Mouse (Mus musculus) right cerebral cortex, postnatal 14 days (tissue): ENCODE results near the gene Dnal1.
A peak's percentile ranks its signal among the peaks of the same experiment; 100 is the strongest.
"Not testable (repeated sequence)": the region's sequence is repeated elsewhere in the genome, so short reads cannot be mapped to it uniquely, and the experiment has no call there.

Experiments used
- DNase-seq: peaks from one replicate; pipeline ENCODE4 v3.0.0; 2022

Gene Dnal1

GRCm38 (mm10) chr12:84114153-84114994 lies at the start of gene Dnal1:
Gene Dnal1, plus strand, starts transcription at chr12:84114366.
- DNase-seq, result peak; percentile 92

- DNase-seq, result no peak
These were observed 49.5 kb upstream of the Dnal1 start for GRCm38 (mm10) chr12:84064621-84065020.

- DNase-seq, result no peak
These were observed 46.4 kb upstream of the Dnal1 start for GRCm38 (mm10) chr12:84067752-84068151.

GRCm38 (mm10) chr12:84068296-84068695 lies 45.9 kb upstream of the Dnal1 start:
- no peak for DNase-seq

GRCm38 (mm10) chr12:84068986-84069385 lies 45.2 kb upstream of the Dnal1 start, which contains the start of gene Acot5:
Gene Acot5, plus strand, starts transcription at chr12:84069325.
- DNase-seq, result no peak

GRCm38 (mm10) chr12:84069582-84069981 lies 44.6 kb upstream of the Dnal1 start:
- DNase-seq, result peak; percentile 37

GRCm38 (mm10) chr12:84071696-84072095 lies 42.5 kb upstream of the Dnal1 start:
- DNase-seq, result no peak

DNA sequence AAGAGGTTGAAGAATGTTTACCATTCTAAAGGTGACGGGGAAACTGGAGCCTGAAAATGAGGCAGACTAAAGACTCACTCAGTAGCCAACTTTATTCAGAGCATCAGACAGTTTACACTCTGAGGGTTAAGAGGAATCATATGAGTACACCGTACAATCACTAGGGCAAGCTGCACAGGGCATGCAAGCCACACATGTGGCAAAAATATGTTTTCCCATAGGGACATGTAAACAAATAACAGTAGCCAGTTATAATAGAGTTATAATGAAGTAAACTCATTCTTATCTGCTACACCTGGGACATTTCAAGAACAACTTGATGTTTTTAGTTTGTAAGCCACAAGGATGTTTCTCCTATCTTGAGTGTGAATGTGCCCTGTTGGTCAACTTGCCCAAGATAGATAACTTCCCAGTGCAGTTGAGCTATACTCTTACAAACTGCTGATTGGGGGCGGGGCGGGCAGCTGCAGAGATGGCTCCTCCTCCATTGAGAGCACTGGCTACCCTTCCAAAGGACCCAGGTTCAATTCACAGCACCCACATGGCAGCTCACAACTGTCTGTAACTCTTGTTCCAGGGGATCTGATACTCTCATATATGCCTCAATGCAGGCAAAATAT lies 36.7 kb upstream of the Dnal1 start:
- DNase-seq, result no peak

DNA sequence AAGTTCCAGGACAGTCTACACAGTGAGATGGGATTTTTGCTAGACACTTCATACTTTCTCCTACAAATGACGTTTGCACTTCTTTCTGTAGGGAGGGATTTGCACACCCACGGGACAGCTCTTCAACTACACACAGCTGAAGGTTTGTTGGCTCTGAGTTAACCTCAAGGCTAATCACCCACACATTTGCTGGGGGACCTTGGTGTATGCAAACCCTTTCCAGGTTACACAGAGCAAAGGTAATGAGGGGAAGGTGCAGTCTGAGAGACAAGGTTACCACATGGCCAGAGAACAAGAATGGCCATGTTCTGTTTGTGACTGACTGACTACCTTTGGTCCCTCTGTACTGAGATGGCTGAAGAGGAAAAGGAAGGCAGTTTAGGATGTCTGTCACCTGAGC lies 30.3 kb upstream of the Dnal1 start:
- no peak for DNase-seq

- no peak for DNase-seq
These were observed 29.6 kb upstream of the Dnal1 start for GRCm38 (mm10) chr12:84084581-84084980.

DNA sequence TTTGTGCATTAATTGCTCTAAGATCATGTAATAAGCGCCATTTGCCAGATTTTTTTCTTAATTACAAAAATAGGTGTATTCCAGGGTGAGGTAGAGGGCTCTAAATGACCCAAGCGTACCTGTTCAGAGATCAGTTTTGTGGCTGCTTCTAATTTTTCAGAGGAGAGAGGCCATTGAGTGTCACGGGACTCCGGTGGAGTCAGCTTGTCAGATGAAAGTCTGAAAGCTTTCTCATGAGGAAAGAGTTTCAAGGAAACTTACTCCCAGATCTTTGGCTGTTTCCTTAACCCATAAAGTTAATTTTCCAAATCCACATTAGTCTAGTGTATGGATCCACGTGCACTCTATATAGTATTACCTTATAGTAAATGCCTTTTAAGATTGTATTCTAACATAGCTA lies 19.5 kb upstream of the Dnal1 start:
- DNase-seq, result not testable (repeated sequence)

GRCm38 (mm10) chr12:84099605-84100004 lies 14.6 kb upstream of the Dnal1 start:
- no peak for DNase-seq

DNA sequence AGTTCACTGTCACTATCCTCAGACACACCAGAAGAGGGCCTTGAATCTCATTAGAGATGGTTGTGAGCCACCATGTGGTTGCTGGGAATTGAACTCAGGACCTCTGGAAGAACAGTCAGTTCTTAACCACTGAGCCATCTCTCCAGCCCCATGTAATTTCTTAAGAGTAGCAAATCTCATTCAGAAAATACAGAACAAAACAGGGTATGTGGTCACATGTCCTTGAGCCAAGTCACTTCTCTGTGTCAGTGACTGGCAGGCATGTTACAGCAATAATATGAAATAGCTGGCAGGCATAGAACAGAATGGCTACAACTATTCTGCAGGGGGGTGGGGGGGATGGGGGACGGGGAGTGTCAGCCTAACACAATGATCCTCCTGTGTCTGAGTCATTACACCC lies 14.1 kb upstream of the Dnal1 start:
- DNase-seq, result no peak

GRCm38 (mm10) chr12:84100604-84101492 lies 13.3 kb upstream of the Dnal1 start, which contains the start of gene Acot6:
Gene Acot6, plus strand, starts transcription at chr12:84100654.
- peak; percentile 40 for DNase-seq

DNA sequence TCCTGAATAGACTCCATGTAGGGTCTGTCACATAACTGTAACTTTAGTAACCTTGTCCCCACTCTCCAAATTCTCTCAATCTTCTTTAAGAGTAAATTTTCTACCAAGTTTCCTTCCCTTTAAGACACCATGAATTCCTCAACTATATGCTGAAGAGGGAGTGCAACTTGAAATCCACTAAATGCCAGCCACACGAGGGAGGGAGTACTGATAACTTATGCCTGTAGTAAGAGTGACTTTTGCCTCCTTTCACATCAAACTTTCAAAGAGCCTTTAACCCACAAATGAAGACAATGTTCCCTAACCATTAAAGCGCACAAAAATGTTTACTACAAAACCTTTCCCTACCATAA lies 12.7 kb upstream of the Dnal1 start:
- DNase-seq, result no peak

DNA sequence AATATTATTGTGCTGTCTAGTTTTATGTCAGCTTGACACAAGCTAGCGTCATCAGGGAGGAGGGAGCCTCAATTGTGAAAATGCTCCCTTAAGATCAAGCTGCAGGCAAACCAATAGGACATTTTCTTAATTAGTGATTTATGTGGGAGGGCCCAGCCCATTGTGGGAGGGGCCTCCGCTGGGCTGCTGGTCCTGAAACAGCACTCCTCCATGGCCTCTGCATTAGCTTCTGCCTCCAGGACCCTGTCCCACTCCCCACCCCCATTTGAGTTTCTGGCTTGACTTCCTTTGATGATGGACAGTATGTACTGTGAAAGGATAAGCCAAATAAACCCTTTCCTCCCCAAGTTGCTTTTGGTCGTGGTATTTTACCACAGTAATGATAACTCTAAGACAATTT lies 7.2 kb upstream of the Dnal1 start:
- DNase-seq, result no peak

GRCm38 (mm10) chr12:84107692-84108091 lies 6.5 kb upstream of the Dnal1 start:
- DNase-seq, result no peak

DNA sequence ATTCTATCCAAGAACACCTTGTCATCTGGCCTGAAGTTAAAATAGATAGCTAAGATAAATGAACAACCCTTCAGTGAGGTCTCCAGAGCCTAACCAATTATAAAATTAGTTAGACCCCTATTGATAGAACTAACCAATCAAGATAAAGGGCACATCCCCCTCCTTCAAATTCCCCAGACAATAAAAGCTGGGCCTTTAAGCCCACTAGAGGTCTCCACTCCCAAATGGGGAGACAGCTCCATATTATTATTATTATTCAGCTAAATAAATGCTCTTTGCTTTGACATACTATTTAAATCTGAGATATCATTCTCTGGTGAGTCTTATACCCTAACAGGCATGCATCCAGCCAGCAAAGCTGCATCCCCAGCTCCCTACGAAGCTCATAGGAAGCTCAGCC lies 4.2 kb upstream of the Dnal1 start:
- DNase-seq, result no peak

DNA sequence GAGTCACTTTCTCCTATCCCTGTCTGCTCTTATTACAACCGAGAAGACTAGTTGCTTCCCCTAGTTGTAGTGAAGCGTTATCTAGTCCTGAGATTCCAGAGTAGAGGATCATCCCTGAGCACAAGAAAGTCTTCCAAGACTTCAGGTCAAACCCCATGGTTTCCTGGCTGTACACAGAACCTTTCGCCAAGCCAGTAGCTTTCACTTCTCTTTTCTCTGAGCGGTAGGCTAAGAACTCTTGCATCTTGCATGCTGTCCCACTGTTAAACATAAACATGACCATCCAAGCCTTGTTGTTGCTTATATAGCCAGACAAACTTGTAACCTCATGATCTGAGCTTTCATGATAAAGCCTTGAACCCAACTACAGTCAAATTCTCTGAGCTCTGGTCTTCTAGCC lies 3.4 kb upstream of the Dnal1 start:
- no peak for DNase-seq

- DNase-seq, result no peak
These were observed 490 bp upstream of the Dnal1 start for GRCm38 (mm10) chr12:84113676-84114075.

GRCm38 (mm10) chr12:84119584-84119983 lies 5.4 kb downstream of the Dnal1 start:
- no peak for DNase-seq

DNA sequence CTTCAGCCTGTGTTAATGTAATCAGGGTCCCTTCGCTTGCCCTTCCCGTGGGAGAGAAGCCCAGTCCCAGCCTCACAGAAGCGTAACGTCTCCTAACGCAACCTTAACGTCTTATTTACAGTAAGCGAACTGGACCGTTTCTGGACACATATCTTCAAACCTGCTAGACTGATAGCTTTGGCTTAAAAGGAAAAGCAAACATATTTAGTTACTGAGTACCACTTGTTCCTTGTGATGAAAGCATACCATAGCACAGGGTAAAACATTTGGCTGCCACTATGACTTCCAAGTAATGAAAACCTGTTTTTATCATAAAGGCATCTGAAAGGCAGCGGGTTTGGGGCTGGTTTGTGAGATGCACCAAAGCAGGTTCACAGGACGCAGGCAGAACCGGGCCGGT lies 11.7 kb downstream of the Dnal1 start:
- no peak for DNase-seq

- DNase-seq, result no peak
These were observed 12.7 kb downstream of the Dnal1 start for GRCm38 (mm10) chr12:84126899-84127298.
